ENCODE assay signal across 21 mouse cellular contexts in genomic region chr10:75206192-75206591, GRCm38 (mm10).
"Had no signal": no experiment of that assay in that cellular context is flagged by ENCODE, and none has a peak within 500 bp of the region (broad histone marks: within the 10 kb centered on the region; RNA-seq: fewer than 3 reads in every experiment).

No protein-coding gene starts in this region.

- ATAC-seq: hindbrain, postnatal 0 days; liver, embryonic 12.5 days had no signal

- H3K36me3 ChIP-seq: heart, embryonic 10.5 days; heart, embryonic 12.5 days; hindbrain, embryonic 13.5 days; hindbrain, embryonic 15.5 days; limb, embryonic 13.5 days; limb, embryonic 15.5 days; liver, embryonic 12.5 days had no signal

- H3K4me1 ChIP-seq: heart, embryonic 10.5 days; heart, embryonic 12.5 days; limb, embryonic 13.5 days; limb, embryonic 15.5 days had no signal

- H3K27ac ChIP-seq: heart, embryonic 10.5 days; hindbrain, embryonic 13.5 days; hindbrain, embryonic 15.5 days; hindbrain, postnatal 0 days; limb, embryonic 13.5 days; limb, embryonic 15.5 days; liver, embryonic 12.5 days; liver, embryonic 14.5 days had no signal

- DNase-seq: gastrocnemius, postnatal 14 days; gastrocnemius, postnatal 36 days; heart, adult 18-20 months; heart, postnatal 10 days; kidney, adult 18-20 months; kidney, adult 8-10 months; kidney, postnatal 10 days; kidney, postnatal 25 days; kidney, postnatal 4 days; layer of hippocampus, adult 9-11 months; layer of hippocampus, postnatal 36 days; left cerebral cortex, postnatal 4 days had no signal

- H3K4me3 ChIP-seq: heart, embryonic 10.5 days; heart, embryonic 12.5 days; hindbrain, embryonic 13.5 days; hindbrain, embryonic 15.5 days; limb, embryonic 13.5 days; limb, embryonic 15.5 days; liver, embryonic 12.5 days had no signal

- H3K9me3 ChIP-seq: heart, embryonic 10.5 days; heart, embryonic 12.5 days; hindbrain, embryonic 13.5 days; hindbrain, embryonic 15.5 days; limb, embryonic 13.5 days; limb, embryonic 15.5 days; liver, embryonic 12.5 days had no signal

- H3K4me2 ChIP-seq: heart, embryonic 12.5 days; hindbrain, embryonic 13.5 days; hindbrain, embryonic 15.5 days; limb, embryonic 13.5 days; limb, embryonic 15.5 days; liver, embryonic 12.5 days had no signal

- H3K27me3 ChIP-seq: heart, embryonic 12.5 days; hindbrain, embryonic 13.5 days; hindbrain, embryonic 15.5 days; limb, embryonic 13.5 days; limb, embryonic 15.5 days had no signal

- H3K9ac ChIP-seq: heart, embryonic 12.5 days; hindbrain, embryonic 13.5 days; hindbrain, embryonic 15.5 days; limb, embryonic 13.5 days; limb, embryonic 15.5 days; liver, embryonic 12.5 days; liver, embryonic 14.5 days had no signal
